Mouse (Mus musculus) embryo, embryonic 9.5 days (tissue): ENCODE measurements at regions not wholly inside any gene's neighbourhood (a gene's known extent, or its start where the extent isn't known, plus 50 kb on each side); places are given as distances from the start of the nearest gene placed in this dataset.
A peak's percentile ranks its signal among the peaks of the same experiment; 100 is the strongest.

Source experiments
- DNase-seq: peaks from one replicate; pipeline ENCODE4 v3.0.0-alpha.2; 2017; ENCODE audit errors: extremely low spot score

DNA sequence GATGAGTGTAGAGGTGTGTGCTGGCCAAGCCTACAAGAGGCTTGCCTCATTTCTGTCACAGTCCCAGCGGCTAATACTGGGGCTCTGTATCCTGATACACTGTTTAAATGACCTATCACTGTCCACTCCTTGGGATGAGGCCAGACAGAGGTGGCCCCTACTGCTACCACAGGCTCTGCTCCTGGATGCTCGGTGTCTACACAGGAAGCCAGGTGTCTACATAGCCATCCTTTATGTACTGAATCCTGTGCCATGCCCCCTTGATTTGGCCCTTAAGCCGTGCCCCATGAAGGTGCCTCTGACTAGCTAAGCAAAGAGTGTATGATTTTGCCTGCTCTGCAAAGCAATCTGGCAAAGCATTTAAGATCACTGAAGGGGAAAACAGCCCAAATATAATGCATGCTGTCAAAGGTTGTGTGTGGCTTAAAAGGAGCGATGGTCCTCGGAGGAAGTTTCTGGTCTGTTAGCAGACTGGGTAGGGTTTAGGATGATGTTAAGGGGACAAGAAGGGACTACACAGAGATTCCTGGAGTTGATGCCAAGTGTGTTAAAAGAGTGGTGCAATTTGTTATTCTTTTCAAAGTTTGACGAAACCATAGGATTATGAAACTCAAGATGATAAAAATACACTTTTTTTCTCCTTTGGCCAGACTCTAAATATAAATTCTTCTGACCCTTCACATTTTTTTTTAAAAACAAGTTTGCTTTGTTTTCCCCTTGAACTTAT is 104.2 kb downstream of the E030025P04Rik start:
- DNase-seq, result no peak

DNA sequence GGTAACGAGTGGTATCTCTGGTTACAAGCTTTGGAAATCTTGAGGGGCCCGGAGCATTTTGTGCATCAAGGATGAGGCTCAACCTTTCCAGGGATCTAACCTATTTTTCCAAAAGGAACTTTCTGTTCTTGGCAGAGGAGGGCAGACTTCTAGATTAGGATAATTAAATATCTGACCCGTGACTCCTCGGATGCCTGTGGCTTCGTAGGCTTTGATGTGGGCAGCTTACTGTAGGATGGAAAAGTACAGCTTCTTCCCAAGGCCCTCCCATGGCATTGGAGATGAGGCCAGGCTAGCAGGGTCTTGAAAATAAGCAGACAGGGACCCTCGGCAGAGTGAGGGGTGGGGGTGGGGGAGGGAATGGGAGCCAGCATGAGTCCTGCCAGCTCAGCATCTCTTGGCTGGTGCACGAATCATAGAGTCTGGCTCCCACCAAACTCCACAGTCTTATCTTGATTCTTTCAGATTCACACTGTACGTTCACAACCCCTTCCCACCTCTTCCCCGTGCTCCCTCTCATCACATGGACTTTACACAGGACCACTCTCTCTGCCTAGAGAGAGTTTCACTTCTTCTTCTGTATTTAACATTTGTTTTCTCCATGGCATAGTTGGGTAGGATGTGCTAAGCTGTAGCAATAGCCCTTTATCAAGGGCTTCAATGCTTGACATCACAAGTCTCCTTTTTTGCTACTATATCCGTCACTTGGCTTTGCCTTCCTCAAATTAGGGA is 104.9 kb downstream of the E030025P04Rik start:
- DNase-seq, result no peak

DNA sequence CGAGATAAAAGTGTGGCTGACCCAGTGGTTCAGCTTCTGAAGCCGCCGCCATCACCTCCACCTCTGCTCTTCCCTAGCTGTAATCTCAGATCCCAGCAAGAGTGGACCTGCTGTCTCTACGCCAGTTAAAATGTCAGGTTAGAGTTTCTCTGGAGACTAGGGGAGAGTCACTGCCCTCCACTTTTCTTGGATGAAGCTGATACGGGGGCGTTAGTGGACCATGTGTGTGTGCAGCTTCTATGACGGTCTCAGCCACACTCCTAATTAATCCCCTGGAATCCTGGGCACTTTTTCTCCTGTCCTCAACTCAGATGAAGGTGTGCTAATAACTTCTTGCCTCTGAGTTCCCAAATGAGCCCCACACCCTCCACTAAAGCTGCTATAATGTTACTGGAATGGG is 106.0 kb downstream of the E030025P04Rik start:
- DNase-seq, result no peak

DNA sequence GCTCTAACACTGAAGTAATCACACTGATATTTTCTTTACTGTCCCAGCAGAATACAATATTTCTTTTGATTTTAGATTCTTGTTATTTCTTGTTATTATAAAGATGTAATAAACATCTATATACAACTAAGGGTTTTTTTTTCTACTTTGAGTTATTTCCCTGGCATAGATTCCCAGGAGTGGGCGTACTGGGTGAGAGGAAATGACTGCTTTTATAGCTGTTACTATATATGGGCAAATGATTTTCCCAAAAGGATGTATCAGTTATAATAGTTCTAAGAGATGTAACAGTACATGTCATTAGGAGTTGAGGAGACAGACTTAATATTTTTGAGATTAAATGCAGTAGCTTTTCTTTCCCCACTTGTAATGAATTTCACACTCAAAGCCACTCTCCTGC is 109.6 kb downstream of the E030025P04Rik start:
- no peak for DNase-seq

DNA sequence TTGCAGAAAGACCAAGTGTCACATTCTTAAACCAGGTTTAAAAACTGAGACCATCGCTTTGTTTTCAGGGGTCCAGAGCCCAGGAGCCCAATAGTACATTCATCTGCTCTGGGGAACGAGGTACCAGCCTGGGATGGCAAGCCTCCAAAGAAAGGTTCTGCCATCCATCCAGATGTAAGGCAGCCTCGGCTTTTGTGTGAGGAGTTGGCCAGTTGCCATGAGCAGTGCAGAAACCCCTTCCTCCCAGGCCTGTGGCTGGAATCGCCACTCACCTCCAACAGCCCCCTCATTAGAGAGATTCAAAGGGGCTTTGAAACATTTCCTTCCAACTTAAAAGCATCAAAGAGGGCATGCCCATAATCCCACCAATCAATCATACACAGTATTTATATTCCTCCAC is 110.1 kb downstream of the E030025P04Rik start:
- no peak for DNase-seq

DNA sequence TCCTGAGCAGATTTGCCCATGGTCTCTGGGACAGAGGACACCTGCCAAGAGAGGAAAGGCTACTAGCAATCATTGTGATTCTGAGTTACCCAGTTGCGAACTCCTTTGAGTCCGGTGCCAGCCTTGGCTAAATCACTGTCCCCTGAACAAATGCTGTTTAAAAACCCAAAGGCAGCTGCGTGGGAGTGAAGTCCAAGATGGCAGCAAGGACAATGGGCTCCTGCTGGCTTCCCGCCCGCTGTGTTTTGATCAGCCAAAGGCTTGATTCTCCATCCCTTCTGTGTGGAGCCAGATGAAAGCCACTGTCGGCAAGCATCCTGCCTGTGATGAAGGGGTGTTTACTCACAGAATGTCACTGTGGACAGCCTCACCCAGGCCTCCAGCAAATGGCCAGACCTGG is 111.4 kb downstream of the E030025P04Rik start:
- DNase-seq, result no peak

DNA sequence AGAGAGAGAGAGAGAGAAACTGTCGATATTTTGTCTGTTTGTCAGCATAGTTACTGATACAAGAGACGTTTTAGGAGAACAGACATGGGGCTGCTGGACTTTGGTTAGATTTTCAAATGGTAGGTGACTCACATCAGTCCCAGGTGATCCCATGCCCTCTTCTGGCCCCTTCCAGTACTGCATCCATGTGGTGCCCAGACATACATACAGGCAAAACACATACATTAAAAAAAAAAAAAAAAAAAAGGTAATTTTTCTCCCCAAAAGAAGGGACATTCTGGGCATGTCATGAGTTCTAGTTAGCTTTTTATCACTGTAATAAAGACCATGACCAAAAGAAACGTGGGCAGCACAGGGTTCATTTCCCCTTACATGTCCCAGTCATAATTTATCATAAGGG is 110.3 kb downstream of the Axin2 start:
- DNase-seq, result peak; percentile 71

DNA sequence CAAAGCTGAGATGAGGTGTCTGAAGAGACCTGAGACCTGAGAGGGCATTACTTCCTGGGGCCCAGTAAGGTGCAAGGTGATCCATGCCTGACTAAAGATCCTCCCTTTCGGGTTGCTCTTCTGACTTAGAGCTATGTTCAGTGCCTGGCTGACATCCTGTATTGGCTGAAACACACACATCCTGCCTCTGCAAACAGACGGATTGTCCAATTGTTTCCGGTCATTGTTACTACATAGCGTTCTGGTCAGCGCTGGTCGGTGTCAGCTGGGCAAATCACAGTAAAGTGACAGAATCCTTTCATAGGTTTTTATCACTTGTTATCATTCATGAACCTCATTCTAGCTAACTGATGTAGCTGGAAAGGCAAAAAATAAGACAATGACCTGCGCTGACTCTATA is 109.7 kb downstream of the Axin2 start:
- no peak for DNase-seq

DNA sequence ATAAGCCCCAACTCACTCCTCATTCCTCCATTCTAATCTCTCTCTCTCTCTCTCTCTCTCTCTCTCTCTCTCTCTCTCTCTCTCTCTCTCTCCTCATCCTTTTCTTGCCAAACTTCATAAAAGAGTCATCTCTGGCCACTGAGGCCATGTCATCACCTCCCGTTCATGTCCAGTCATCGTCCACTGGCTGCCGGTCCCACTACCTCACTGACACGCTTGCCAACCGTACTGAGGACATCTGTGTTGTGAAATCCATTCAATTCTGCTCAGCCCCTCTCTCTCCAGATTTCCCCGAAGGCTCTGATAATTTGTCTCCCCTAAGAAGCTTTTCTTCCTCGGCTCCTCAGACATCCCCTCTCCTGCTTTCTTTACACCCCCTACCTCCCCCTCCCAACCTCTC is 94.7 kb downstream of the Axin2 start:
- DNase-seq, result no peak

DNA sequence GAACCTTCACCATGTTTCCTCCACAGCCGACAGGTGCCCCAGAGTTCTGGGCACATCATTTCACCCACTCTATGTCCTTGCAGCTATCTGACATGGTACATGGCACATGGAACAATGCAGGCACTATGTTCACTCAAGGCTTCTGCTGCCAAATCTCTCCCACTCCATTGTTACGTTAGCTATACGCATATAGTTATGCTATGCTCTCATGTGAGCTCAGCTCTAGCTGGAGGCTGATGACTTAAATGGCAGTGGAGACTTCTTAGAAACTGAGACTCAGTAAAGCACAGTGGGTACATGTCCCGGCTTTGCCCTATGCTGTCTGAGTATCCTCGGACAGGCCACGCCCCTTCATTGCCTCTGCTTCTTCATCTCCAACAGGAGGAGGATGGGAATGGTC is 91.0 kb downstream of the Axin2 start:
- no peak for DNase-seq

DNA sequence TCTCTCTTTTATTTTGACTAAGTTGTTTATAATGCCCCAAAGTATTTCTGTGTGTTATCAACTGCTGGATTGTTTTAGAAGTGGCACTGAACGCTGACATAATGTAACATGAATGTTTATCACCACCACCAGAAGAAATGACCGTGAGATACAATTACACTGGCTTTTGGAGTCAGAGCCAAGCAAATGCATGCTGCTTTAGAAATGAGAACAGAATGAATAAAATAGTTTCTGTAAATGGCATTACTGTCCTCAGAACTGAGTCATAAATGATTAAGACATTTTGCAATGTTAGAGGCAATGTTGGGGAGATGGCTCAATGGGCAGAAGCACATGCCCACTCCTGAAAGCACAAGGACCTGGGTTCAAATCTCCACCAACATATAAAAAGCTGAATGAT is 88.7 kb downstream of the Axin2 start:
- DNase-seq, result no peak

DNA sequence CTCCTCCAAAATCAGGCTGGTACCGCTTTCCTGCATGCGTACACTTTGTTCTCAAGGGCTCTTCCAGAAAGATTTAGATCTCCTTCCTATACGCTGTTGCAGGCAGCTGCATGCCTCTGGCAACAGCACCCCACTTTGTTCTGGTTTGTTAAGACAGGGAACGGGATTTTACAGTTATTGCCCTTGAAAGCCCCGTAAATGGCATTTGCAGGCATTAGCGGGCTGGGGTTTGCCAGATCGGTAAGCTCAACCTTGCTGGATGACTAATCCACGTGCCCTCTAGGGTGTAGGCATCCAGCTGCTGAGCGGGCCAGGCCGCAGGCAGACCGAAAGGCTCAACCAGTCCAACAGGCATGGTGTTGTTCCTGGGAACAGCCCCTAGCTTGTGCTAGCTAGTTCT is 85.5 kb downstream of the Axin2 start:
- DNase-seq, result no peak
